Mouse (Mus musculus): ENCODE data around the gene Gm10447. TPM values are rescaled to one million over a fixed set of nuclear protein-coding genes. Genes with fewer than 3 reads are reported as not detected.
"Not testable (repeated sequence)": the region's sequence is repeated elsewhere in the genome, so short reads cannot be mapped to it uniquely, and the experiment has no call there.

Gene Gm10447
- total RNA-seq, 2 experiments from 2014 or later, result not detected

DNA sequence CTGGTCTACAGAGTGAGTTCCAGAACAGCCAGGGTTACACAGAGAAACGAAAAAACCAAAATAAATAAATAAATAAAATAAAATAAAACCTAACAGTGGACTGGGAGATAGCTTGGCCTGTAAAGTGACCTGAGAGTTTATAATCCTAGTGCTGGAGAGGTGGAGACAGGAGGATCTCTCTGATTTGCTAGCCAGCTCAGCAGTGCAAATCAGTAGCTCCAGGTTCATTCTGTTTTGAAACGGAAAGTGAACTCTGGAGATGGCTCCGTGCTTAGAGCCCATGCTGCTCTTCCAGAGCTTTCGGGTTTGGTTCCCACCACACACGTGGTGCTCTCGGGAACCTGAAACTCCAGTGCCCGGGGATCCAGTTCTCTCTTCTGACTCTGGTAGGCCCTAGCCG lies 8.9 kb downstream of the Gm10447 start:
- intact Hi-C loops (cut with DNase I), result no loop called here
- DNase-seq, result no peak

DNA sequence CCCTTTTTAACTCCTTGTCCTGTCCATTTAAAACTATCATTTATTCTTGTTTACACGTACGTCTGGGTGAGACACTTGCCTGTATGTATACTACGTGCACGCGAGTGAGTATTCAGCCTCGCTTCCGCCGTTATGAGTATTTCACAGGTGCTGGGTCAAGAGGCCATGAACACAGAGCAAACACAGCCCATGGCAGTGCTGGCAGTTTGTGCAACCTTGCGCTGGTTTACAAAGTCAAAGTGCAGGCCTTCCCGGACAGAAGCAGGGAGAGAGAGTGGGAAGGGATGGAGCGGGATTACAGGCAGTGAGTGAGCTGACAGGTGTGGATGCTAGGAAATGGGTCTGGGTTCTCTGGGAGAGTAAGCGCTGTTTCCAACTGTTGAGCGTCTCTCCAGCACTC lies 10.7 kb downstream of the Gm10447 start:
- no peak for DNase-seq
- intact Hi-C loops (cut with DNase I), result no loop called here

DNA sequence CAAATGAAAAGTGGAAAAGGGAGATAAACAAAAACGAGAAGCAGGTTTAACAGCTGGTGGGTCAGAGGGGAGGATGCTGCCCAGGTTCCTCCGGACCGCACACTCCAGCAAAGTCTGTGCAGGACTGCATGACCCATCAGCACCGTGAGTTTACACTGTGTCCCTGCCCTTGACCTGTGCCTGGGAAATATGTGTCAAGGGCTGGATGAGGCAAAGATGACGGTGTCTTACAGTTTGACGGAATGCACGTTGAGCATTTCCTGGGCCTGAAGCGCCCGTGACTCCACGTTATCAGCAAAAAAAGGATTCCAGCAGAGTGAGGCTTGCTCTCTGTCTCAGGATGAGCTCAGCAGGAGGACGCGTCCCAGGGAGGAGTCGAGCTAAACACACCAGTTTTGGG lies 11.3 kb downstream of the Gm10447 start:
- no peak for DNase-seq
- intact Hi-C loops (cut with DNase I), result no loop called here

DNA sequence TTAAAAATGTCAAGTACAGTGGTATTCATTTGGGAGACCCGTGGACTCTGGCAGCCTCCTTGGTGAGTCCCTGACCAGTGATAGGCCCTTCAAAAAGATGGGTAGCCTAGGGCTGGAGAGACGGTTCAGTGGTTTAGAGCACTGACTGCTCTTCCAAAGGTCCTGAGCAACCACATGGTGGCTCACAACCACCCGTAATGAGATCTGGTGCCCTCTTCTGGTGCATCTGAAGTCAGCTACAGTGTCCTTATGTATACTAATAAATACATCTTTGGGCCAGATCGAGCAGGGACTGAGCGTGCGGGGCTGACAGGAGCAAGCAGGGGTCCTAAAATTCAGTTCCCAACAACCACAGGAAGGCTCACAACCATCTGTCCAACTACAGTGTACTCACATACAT lies 13.0 kb downstream of the Gm10447 start:
- intact Hi-C loops (cut with DNase I), result no loop called here
- DNase-seq, result peak in 1 of 2 experiments; percentile 47

DNA sequence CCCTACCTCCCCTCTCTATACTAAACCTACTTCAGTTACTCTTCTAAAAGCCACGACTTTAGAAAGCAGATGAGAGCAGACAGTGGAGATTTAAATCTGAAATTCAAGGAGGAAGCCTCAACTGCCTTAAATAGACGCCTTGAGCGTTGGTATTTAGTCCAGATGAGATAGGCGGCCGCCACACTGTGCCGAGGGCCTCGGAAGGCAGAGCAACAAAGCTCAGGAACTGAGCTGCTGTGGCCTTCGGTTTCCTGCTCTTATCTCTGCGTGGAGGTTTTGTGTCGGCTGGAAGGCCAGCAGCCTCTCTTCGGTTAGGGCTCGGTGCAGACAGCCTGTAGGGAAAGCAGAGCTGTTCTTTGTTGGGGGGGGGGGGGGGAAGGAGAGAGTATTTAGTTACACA lies 15.0 kb downstream of the Gm10447 start:
- DNase-seq, result peak in 1 of 2 experiments; percentile 28
- intact Hi-C loops (cut with DNase I), result no loop called here

DNA sequence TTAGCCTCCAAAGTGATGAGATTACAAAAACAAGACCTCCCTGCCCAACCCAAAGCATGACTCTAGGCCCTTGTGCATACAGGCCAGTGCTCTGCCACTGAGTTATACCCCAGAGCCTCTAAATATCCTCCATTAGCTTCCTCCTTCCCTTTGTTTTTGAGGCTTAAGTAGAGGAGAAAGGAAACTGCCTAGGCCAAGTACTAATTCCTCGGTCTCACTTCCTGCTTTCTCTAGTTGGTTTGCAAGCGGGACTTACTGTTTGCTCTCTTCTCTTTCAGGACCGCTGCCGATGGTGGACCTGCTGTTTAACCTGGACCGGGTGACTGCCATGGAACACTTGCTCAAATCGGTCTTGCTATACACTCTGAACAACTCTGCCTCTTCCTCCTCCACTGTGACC lies 20.6 kb downstream of the Gm10447 start:
- intact Hi-C loops (cut with DNase I), result no loop called here
- DNase-seq, result no peak

DNA sequence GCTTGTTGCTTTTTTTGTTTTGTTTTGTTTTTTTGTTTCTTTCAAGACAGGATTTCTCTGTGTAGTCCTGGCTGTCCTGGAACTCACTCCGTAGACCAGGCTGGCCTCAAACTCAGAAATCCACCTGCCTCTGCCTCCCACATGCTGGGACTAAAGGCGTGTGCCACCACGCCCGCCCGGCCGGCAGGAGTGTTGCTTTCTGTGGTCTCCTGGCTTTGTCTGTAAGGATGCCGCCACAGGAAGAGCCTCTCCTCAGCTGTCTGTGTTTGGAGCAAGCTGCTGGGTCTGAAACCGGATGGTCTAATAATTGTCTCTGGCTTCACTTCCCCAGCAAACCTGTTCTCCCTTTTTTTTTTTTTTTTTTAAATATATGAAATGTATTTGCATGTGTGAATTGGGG lies 21.4 kb downstream of the Gm10447 start:
- no peak for DNase-seq
- intact Hi-C loops (cut with DNase I), result no loop called here

DNA sequence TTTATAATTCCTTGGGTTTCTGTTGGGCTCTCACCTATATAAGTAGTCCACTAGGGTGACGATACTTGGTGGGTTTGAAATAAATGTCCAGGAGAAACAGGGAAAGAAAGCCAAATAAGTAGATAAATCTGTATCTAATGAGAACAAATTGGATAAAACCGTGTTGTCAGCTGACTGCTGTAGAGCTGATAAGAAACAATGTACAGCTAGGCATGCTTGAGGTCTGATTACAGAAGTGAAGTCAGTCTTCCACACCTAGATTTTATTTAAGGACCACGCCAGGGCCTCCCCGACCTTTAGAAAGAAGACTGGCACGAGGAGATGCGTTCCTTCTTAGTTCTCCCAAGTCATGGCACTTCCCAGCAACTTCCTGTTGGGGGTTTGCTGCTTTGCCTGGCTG lies 23.9 kb downstream of the Gm10447 start:
- intact Hi-C loops (cut with DNase I), result no loop called here
- no peak for DNase-seq

DNA sequence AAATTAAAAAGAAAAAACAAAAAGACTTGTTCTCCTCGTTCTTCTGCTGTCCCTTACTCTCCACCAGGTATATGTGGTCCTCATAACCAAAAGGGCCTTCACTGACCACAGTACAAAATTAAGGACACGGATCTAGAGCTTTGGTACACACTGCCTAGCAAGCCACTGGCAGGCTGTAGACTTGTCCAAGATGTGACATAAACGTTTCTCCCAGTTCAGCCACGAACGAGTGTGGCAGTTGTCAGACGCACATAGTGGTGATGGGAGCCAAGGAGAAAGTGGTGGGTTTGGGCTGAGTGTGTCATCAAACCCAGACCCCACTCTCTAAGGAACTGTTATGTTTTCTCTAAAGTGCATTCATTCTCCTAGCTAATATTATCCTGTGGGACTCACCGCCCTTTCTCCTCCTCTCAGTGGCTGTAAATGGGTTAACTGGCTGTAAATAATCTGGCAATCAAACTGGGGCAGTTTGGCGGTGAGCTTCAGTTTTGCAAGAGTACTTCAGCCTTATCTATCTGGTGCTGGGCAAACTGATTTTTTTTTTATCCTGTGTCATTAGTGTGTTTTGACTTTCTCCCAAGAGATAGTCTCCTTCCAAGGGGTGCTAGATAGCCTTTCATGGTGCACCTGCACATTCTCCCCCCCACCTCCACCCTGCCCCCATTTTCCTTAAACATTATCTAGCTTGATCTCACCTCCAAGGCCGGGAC lies 25.4 kb downstream of the Gm10447 start:
- intact Hi-C loops (cut with DNase I), result no loop called here
- peak in 1 of 2 experiments; percentile 17 for DNase-seq

DNA sequence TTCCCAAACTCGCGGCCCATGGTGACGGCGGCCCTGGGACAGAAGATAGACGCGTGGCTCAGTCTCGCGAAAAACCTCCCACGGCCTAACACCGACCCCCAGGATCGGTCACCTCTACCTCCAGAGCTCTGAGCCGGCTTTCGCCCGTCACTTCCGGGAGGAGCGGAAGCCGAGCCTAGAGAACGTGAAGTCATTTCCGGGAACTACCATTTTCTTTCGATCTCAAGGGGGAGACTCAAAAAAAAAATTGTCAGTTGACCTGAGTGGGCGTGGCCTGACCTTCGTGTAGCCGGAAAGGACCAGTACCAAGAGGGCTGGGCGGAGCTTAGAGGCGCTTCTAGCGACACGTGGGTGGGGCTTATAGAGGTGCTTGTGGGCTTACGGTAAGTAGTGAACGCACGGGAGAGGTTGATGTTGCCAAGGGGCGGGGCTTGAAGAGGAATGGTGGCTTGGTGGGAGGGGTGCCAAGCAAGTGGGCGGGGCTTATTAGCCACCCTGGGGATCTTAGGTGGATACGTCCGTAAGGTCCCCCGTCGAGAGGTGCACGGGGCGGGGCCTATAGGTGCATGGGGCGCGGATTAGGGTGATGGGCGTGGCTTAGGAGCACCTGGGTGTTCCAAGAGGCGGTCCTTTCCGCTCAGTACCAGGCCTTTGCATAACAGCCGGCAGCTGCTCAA lies 26.1 kb downstream of the Gm10447 start, which contains the start of the genes Uqcrq and Gdf9:
Gene Uqcrq, minus strand, starts transcription at position 162 of the 677 bp plus-strand sequence.
Gene Gdf9, plus strand, starts transcription at position 354 of the 677 bp plus-strand sequence.
- intact Hi-C loops (cut with DNase I), result no loop called here
- peak; percentile 93 to 96 for DNase-seq

DNA sequence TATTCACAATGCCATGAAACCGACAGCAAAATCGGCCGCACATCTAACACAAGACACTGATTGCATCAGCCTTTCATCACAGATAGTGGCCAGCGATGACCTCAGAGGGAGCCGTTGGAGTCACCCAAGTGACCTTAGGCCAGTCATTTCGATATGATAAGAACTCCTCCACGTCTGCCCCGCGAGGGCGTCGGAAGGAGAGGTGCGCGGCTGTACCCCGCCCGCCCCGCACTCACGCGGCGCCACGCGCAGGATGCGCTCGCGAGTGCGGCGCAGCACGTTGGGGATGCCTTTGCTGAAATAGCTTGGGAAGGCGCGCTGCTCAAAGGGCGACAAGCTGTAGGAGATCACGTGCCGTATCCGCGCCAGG lies 26.6 kb downstream of the Gm10447 start:
- no peak for DNase-seq

DNA sequence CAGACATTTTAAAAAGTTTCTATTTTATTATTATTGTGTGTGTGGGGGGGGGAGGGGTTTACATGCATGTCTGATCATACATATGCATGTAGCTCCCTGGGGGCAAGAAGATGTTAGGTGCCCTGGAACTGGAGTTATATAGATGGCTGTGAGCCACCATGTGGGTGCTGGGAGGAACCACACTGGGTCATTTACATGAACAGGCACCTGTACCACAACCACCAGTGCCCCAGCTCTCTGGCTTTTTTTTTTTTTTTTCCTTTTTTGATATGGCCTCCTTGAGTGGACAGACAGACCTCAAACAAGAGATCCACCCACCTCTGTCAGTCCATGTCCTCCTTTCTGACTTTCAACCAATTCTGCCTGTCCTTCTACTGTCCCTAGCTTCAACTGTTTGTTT lies 27.7 kb downstream of the Gm10447 start:
- intact Hi-C loops (cut with DNase I), result no loop called here
- DNase-seq, result no peak

More for the DNA sequence above, 26.6 kb downstream of the Gm10447 start:
- intact Hi-C loops (cut with DNase I), result no loop called here

DNA sequence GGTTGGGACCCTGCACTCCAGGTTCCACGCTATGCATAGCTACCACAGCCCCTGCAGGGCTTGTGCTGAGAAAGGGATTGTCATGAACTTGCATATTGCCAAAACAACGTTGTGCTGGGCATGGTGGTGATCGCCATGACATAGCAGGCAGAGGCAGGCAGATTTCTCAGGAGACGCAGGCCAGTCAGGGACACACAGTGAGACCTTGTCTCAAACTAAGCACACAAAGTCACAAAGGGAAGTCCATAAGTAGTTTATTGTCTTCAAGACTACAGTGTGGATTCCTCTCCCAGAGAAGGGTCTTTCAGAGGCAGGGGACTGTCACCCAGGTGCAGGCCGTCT lies 28.2 kb downstream of the Gm10447 start:
- no peak for DNase-seq
- intact Hi-C loops (cut with DNase I), result no loop called here

DNA sequence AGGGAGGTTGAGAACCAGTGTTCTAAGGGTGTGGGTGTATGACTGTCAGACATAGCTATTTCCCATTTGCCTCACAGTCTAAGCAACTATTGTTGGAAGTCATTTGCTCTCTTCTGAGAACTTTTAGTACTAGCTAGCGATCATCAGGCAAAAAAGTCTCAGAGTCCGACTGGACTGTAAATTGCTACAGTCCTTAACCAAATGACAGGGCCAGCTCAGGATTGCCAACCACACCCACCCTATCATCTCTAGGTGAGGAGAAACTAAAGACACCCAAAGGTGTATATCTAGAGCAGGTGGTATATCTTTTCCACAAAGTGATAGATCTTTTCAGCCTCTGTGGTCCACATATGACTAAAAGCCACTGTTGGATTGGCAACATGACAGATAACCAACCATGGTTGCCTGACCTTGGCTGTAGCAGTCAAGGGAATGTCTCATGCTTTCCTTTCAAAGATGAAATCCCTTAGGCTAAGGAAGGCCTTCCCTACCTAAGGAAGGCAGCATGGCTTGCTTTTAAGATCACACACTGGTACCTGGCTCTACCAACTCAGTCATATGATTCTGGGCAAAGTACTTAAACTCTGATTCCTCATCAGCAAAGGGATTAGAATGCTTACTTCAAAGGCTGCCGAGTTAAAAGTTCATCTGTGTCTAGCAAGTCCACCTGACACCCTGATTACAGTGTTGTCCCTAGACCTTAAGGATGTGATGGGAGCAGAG lies 28.8 kb downstream of the Gm10447 start:
- intact Hi-C loops (cut with DNase I), result no loop called here
- no peak for DNase-seq

DNA sequence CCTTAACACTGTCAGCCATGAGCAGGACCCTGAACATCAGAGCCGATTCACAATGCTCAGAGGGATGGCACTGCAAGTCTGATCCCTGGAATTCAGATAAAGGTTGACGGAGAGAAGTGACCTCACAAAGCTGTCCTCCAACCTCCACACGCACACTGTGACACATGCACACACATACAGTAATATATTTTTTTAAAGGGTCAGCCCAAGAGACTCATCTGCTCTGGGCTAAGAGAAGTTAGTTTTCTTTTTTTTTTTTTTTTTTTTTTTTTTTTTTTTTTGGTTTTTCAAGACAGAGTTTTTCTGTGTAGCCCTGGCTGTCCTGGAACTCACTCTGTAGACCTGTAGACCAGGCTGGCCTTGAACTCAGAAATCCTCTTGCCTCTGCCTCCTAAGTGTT lies 30.0 kb downstream of the Gm10447 start:
- DNase-seq; intact Hi-C loops (cut with DNase I): not testable (repeated sequence)

DNA sequence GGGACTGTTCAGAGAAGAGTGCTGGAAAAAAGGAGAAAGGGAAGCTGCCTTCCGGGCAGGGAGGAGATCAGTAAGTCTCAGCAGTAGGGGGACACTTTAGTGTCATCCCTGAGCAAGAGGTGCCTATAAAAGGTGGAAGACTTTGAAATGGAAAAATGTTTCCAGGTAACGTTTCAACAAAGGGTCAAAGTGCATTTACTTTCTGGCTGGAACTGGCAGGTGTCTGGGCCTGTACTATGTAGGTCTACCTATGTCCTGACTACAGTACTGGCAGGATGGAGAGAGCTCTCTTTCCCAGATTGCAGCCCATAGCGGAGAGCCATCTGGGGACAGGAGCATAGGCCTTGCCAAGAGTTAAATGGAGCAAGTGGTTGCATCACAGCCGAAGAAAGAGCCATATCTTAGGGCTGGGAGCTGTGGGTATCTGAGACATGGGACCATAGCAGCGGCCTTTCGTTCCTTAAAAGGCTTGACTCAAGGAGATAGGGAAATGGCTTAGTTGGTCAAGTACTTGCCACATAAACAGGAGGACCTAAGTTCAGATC lies 31.1 kb downstream of the Gm10447 start:
- DNase-seq, result no peak
- intact Hi-C loops (cut with DNase I), result no loop called here

DNA sequence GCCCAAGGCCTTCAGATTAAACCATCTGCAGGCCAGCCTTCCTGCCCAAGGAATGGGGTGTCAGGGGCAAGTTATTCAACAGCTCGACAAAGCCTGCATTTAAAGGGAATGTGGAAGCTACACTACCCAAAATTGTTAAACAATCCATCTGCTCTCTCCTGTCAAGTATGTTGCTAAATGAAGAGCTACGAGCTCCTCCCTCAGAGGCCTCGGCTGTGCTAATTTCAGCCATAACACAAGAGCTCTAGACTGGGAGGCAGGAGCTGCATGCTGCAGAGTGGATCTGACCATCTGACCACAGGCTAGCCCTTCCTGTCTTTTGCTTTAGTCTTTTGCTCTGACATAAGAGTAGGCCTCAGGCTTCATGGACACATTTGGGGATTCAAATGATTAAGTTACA lies 31.7 kb downstream of the Gm10447 start:
- no peak for DNase-seq
- intact Hi-C loops (cut with DNase I), result no loop called here

DNA sequence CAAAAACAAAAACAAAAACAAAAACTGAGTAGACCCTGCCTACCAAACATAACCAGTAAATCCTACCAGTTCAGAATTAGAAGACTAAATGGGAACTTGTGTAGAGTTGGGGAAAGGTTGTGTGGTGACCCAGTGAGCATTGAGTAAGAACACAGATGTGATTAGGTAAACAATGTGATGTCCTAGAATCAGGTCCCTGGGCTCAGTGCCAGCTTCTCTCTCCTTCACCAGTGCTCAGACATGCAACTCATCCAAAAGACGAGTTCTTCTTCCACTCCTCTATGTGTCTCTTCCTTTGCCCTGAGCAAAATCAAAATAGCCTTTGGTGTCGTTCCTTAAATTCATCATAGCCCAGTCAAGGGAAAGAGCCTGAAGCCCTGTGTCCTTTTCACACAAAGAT lies 32.1 kb downstream of the Gm10447 start:
- DNase-seq, result no peak
- intact Hi-C loops (cut with DNase I), result no loop called here

DNA sequence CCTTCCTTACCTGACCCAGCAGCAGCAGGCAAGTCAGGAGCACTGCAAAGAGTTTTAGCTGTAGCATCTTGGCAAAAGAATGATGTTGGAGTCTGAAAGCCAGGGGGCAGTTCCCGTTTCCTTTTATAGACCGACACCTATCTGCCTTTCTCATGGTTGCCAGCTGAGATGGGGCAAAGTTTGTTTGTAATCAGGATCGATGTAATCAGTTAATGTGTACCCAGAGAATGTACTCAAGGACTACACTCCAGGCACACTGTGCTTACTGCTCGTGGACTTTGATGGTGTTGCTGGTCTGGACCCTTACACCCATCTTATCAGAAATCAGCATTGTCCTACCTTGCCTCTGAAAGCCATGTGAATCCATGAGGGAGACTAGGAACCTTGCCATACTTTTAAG lies 33.9 kb downstream of the Gm10447 start, which contains the start of gene Leap2:
Gene Leap2, minus strand, starts transcription at position 135 of the 400 bp plus-strand sequence.
- intact Hi-C loops (cut with DNase I), result no loop called here
- no peak for DNase-seq

DNA sequence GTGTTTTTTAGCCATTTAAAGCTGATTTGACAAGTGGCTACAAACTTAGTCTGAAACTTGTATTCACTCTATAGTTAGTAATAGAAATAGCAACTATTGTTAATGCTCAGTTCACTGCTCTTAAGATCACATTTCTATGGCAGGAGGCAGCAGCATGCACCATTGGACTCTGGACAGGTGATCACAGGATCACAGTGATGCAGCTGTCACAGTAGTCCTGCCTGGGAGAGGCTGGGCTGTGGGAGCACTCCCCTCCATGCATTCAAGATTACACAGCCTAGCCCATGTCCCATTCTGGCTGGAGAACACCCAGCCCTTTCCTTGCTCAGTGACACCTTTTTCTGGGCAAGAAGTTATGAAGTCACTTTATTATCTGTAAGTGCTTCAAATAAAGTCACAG lies 38.9 kb downstream of the Gm10447 start:
- intact Hi-C loops (cut with DNase I), result no loop called here
- no peak for DNase-seq

DNA sequence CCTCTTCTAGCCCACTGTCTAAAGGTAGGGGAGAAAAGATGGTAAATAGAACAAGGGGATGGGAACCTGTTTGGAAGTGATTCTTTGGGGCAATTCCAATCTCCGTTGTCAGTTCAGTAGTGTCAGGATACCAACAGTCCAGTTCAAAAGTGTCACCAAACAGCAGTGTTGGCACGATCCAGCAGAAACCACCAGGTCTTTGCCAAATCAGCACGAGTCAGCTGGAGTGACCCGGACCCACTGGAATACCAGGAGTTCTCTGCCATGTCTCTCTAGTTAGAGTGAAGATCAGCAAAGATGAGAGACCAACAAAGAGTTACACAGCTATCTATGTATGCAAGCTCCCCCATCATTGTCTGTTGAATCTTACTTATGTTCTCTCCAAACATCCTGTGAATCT lies 43.0 kb downstream of the Gm10447 start:
- intact Hi-C loops (cut with DNase I), result loop anchor here (2.0 kb wide), 1 partner anchor 37 kb away; no protein-coding TSS in a partner anchor
- no peak for DNase-seq

Measured in heart, postnatal 14 days (tissue).